Mouse (Mus musculus) small intestine, adult 2 months (tissue): ENCODE results near the gene Abcb9. TPM values are rescaled to one million over a fixed set of nuclear protein-coding genes. Genes with fewer than 3 reads are reported as not detected.

Experiments used
- H3K27ac ChIP-seq: fragments of 200-500 bp; 2 replicates; pipeline ENCODE4 v1.5.1; 2012; ENCODE audit warnings: low read depth, low read length, control low read depth, inconsistent platforms; ENCODE audit not compliant: insufficient read depth
- H3K27me3 ChIP-seq: fragments of 200-500 bp; 2 replicates; pipeline ENCODE4 v1.6.1; 2012; ENCODE audit warnings: mild to moderate bottlenecking, moderate library complexity, low read length, inconsistent platforms; ENCODE audit not compliant: control insufficient read depth, insufficient read depth
- H3K36me3 ChIP-seq: fragments of 200-500 bp; 2 replicates; pipeline ENCODE4 v1.6.1; 2012; ENCODE audit warnings: mild to moderate bottlenecking, low read length, control low read depth, inconsistent platforms; ENCODE audit not compliant: control insufficient read depth, insufficient read depth
- H3K4me1 ChIP-seq: fragments of 200-500 bp; 2 replicates; pipeline ENCODE4 v1.6.1; 2012; ENCODE audit warnings: low read length, inconsistent platforms, mixed read lengths; ENCODE audit not compliant: control insufficient read depth, insufficient read depth, insufficient read length
- H3K4me3 ChIP-seq: fragments of 200-500 bp; 2 replicates; pipeline ENCODE4 v1.5.1; 2012; ENCODE audit warnings: low read depth, mild to moderate bottlenecking, control low read depth, inconsistent platforms, low read length, moderate library complexity
- CTCF ChIP-seq: fragments of 200-500 bp; IDR thresholded peaks from 2 replicates; pipeline ENCODE4 v1.5.1; 2012; ENCODE audit warnings: low read depth, mild to moderate bottlenecking, control low read depth, inconsistent platforms, low read length, moderate library complexity, mixed read lengths; ENCODE audit not compliant: insufficient replicate concordance, insufficient read length; ENCODE audit errors: extremely low read depth
- POLR2A ChIP-seq: fragments of 200-500 bp; IDR thresholded peaks from 2 replicates; pipeline ENCODE4 v1.6.1; 2012; ENCODE audit warnings: low read depth, mild to moderate bottlenecking, control low read depth, inconsistent platforms, low read length, moderate library complexity
- WGBS: fragments of 180-500 bp; shearing (Covaris S2); methylation state at CpG from one replicate; pipeline ENCODE4 v1.1.7; 2018; 5-methylcytosine and 5-hydroxymethylcytosine counted together
- polyA plus RNA-seq: library from polyadenylated mRNA; depleted of rRNA; stranded (reverse); fragments of >200 nt; gene quantifications from 2 replicates; pipeline ENCODE4 v1.2.3, GENCODE M21; 2012

The Abcb9 gene
- polyA plus RNA-seq, 1 experiment, result 21.2 TPM

DNA sequence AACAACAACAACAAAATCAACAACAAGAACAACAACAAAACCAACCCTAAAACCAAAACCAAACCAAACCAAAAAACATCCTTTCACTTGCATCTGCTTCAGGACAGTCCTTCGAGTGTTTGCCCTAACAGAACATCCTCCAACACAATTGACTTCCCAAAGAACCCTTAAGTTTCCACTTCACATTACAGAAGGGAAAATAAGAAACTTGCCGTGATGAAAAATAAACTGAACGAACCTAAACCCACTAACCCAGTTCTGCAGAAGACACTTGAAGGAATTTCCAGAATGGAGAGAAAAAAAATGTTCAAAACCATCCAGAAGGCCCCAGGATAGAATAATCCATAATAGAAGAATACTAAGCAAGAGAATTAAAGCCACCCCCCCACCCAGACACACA is 7.4 kb upstream of the Abcb9 start:
- Histone ChIP-seq H3K27ac (no peak overlapping the region), H3K36me3 (0 out of 2 replicates have a peak, but pooled peaks cover 5% of the 10 kb centered on the region), H3K4me3 (no peak overlapping the region), H3K27me3 (no peaks in the 10 kb centered on the region), H3K4me1 (no peaks in the 10 kb centered on the region)
- TF ChIP-seq CTCF, result no peak
- TF ChIP-seq POLR2A, result no peak
- 83% methylated on average over 3 of the region's 3 CpGs for WGBS

DNA sequence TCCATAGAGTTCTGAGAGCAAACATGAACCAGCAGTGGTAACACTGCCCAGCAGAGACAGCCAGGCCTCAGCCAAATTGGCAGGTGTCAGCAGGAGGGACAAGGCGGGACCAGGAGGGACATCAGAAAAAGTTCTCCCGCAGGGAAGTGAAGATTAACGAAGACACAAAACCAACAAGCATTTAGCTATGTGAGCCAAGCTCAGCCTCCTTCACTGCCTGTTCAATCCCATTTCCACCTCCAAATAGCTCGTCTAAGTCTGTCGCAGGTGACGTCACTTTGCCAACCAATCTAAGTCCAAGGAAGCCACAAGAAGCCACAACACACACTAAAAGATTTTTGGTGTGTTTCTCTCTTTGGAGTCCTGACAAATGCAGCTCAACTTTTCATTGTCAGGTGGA is 6.7 kb upstream of the Abcb9 start:
- H3K27ac ChIP-seq, result no peak overlapping the region
- 83% methylated on average over 6 of the region's 6 CpGs for WGBS
- TF ChIP-seq POLR2A (no peak), CTCF (no peak)
- H3K36me3 ChIP-seq, result 0 out of 2 replicates have a peak, but pooled peaks cover 5% of the 10 kb centered on the region
- H3K27me3 ChIP-seq, result no peaks in the 10 kb centered on the region
- no peaks in the 10 kb centered on the region for H3K4me1 ChIP-seq
- H3K4me3 ChIP-seq, result no peak overlapping the region

DNA sequence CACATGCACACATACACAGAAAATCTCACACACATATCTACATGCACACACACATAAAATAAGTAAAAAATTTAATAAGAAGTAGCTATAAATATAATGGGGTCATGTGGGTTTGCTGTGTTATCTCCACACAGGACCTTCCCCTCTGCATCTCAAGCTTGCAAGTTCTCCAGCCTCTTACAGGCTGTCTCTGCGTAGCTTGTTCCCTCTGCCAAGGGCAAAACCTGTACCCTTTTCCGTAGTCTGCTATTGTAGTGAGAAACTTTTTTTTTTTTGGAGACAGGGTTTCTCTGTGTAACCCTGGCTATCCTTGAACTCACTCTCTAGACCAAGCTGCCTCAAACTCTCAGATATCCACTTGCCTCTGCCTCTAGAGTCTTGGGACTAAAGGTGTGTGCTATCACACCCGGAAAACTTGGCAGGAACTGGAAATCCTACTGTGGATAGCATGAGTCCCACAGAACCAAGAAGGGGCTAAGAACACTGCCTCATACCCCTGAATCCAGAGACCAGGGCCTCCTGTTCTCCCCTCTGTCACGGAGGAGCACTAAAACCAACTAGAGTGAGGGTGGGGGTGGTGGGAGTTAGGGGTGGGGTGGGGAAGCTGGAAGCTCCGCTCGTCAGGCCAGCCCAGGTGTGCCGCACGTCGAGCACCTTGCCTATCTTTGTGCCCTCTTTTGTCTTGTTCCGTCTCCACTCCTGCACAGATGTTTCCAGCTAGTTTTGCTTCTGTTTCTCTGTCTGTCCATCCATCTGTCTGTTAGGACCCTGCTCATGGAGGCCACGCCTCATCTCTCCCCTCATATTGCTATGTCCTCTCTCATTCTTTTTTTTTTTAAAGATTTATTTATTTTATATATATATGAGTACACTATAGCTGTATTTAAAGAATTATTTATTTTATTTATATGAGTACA is 4.8 kb upstream of the Abcb9 start:
- Histone ChIP-seq H3K36me3 (0 out of 2 replicates have a peak, but pooled peaks cover 5% of the 10 kb centered on the region), H3K27me3 (no peaks in the 10 kb centered on the region), H3K27ac (no peak overlapping the region), H3K4me3 (no peak overlapping the region), H3K4me1 (0 out of 2 replicates have a peak, but pooled peaks cover 2% of the 10 kb centered on the region)
- 88% methylated on average over 11 of the region's 11 CpGs for WGBS
- no peak for TF ChIP-seq POLR2A
- TF ChIP-seq CTCF, result no peak

DNA sequence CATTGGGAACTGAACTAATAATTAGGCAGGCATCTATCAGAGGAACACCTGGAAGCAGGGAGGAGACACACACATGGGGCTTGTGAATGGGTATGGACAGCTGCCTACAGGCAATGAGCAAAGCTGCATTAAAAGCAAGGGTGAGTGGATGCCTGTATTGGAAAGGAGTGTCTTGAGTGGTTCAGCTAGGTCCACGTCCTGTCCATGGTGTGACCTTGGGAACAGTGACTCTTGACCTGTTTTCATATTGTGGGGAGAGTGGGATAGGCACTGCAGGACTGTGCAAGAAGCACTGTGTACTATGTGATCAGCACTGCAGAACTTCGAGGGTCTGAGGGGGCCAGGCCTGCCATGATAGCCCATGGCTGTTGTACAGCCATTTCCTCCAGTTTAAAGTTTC is 3.3 kb upstream of the Abcb9 start:
- H3K27ac ChIP-seq, result no peak overlapping the region
- H3K4me1 ChIP-seq, result peaks cover 7% of the 10 kb centered on the region
- no peaks in the 10 kb centered on the region for H3K27me3 ChIP-seq
- H3K4me3 ChIP-seq, result no peak overlapping the region
- 0 out of 2 replicates have a peak, but pooled peaks cover 2% of the 10 kb centered on the region for H3K36me3 ChIP-seq
- TF ChIP-seq CTCF (no peak), POLR2A (no peak)
- 88% methylated on average over 2 of the region's 2 CpGs for WGBS

- Histone ChIP-seq H3K4me1 (peaks cover 30% of the 10 kb centered on the region), H3K27ac (peak overlapping the region; percentile 44), H3K27me3 (no peaks in the 10 kb centered on the region), H3K36me3 (no peaks in the 10 kb centered on the region), H3K4me3 (peak overlapping the region; percentile 83)
- 9% methylated on average over 19 of the region's 19 CpGs for WGBS
- TF ChIP-seq POLR2A, result no peak
- no peak for TF ChIP-seq CTCF
Observed at GRCm38 (mm10) chr5:124095077-124095581, 469 bp downstream of the Abcb9 start.

GRCm38 (mm10) chr5:124093852-124094604 is 1.6 kb downstream of the Abcb9 start:
- Histone ChIP-seq H3K4me3 (no peak overlapping the region), H3K27ac (no peak overlapping the region), H3K27me3 (no peaks in the 10 kb centered on the region), H3K36me3 (peaks cover 4% of the 10 kb centered on the region), H3K4me1 (peaks cover 30% of the 10 kb centered on the region)
- 82% methylated on average over 12 of the region's 12 CpGs for WGBS
- TF ChIP-seq CTCF, result no peak
- TF ChIP-seq POLR2A, result no peak
